Mouse (Mus musculus) liver, adult 2 months (tissue): Measurements from ENCODE around the gene Zzef1. TPM values are rescaled to one million over a fixed set of nuclear protein-coding genes. Genes with fewer than 3 reads are reported as not detected.
A peak's percentile ranks its signal among the peaks of the same experiment; 100 is the strongest.

Experiments used
- DNase-seq: peaks from one replicate; pipeline ENCODE4 v3.0.0-alpha.2; 2011; ENCODE audit warnings: low read depth, low spot score; ENCODE audit errors: extremely low read depth
- H3K27ac ChIP-seq: fragments of 200-500 bp; replicated peaks from 2 replicates; pipeline ENCODE4 v1.5.1; 2012; ENCODE audit warnings: low read depth, mild to moderate bottlenecking, control low read depth, inconsistent platforms, low read length; ENCODE audit not compliant: insufficient read depth
- H3K27me3 ChIP-seq: fragments of 200-500 bp; 2 replicates; pipeline ENCODE4 v1.6.1; 2012; ENCODE audit warnings: mild to moderate bottlenecking, moderate library complexity, low read length, inconsistent platforms; ENCODE audit not compliant: control insufficient read depth, insufficient read depth
- H3K36me3 ChIP-seq: fragments of 200-500 bp; 2 replicates; pipeline ENCODE4 v1.6.1; 2012; ENCODE audit warnings: low read length, inconsistent platforms; ENCODE audit not compliant: control insufficient read depth, insufficient read depth
- H3K4me1 ChIP-seq: fragments of 200-500 bp; 2 replicates; pipeline ENCODE4 v1.6.1; 2011; ENCODE audit warnings: low read length; ENCODE audit not compliant: control insufficient read depth, insufficient read depth
- H3K4me3 ChIP-seq: fragments of 200-500 bp; 2 replicates; pipeline ENCODE4 v1.5.1; 2011; ENCODE audit warnings: low read depth, mild to moderate bottlenecking, control low read depth, low read length, moderate library complexity; ENCODE audit not compliant: insufficient read depth
- H3K79me2 ChIP-seq: fragments of 200-500 bp; 2 replicates; pipeline ENCODE4 v1.6.1; 2012; ENCODE audit warnings: inconsistent platforms, mild to moderate bottlenecking, low read length, moderate library complexity; ENCODE audit not compliant: control insufficient read depth, insufficient read depth
- H3K9ac ChIP-seq: fragments of 200-500 bp; 2 replicates; pipeline ENCODE4 v1.6.1; 2012; ENCODE audit warnings: low read depth, mild to moderate bottlenecking, control low read depth, inconsistent platforms, low read length
- CTCF ChIP-seq: fragments of 200-500 bp; IDR thresholded peaks from 2 replicates; pipeline ENCODE4 v1.5.1; 2011; ENCODE audit warnings: low read depth, low read length, control low read depth
- POLR2A ChIP-seq: fragments of 200-500 bp; IDR thresholded peaks from 2 replicates; pipeline ENCODE4 v1.6.1; 2011; ENCODE audit warnings: low read length, control low read depth; ENCODE audit not compliant: insufficient read depth; ENCODE audit errors: extremely low read depth
- WGBS: fragments of 180-500 bp; shearing (Covaris S2); methylation state at CpG from one replicate; pipeline ENCODE4 v1.1.7; 2018; 5-methylcytosine and 5-hydroxymethylcytosine counted together
- polyA plus RNA-seq: library from polyadenylated mRNA; depleted of rRNA; stranded (reverse); fragments of >200 nt; gene quantifications from 2 replicates; pipeline ENCODE4 v1.2.3, GENCODE M21; 2012
- total RNA-seq: library from RNA; depleted of rRNA; stranded (reverse); fragments of >200 nt; gene quantifications from 2 replicates; pipeline ENCODE4 v1.2.3, GENCODE M21; 2014

The Zzef1 gene
- total and polyA plus RNA-seq, 2 experiments, result 13.6 to 14.1 TPM

- no peak overlapping the region for H3K27ac ChIP-seq
- WGBS, result 93% methylated on average over 4 of the region's 4 CpGs
These were observed 158.2 kb downstream of the Zzef1 start for GRCm38 (mm10) chr11:72954216-72954615.

GRCm38 (mm10) chr11:72955339-72955974, 159.4 kb downstream of the Zzef1 start:
- Histone ChIP-seq H3K27me3 (no peaks in the 10 kb centered on the region), H3K27ac (no peak overlapping the region), H3K79me2 (no peaks in the 10 kb centered on the region), H3K9ac (no peak overlapping the region), H3K36me3 (no peaks in the 10 kb centered on the region), H3K4me3 (no peak overlapping the region), H3K4me1 (peaks cover 3% of the 10 kb centered on the region)
- no peak for TF ChIP-seq CTCF
- TF ChIP-seq POLR2A, result no peak
- DNase-seq, result no peak
- 72% methylated on average over 5 of the region's 5 CpGs for WGBS

More at GRCm38 (mm10) chr11:72954216-72954615, 158.2 kb downstream of the Zzef1 start:
- H3K4me1 ChIP-seq, result peaks cover 3% of the 10 kb centered on the region
- DNase-seq, result no peak
- H3K79me2 ChIP-seq, result no peaks in the 10 kb centered on the region
- no peaks in the 10 kb centered on the region for H3K27me3 ChIP-seq
- H3K9ac ChIP-seq, result no peak overlapping the region
- no peak for TF ChIP-seq POLR2A
- no peak for TF ChIP-seq CTCF
- H3K36me3 ChIP-seq, result no peaks in the 10 kb centered on the region
- H3K4me3 ChIP-seq, result no peak overlapping the region

- TF ChIP-seq POLR2A, result no peak
- no peak overlapping the region for H3K4me3 ChIP-seq
- no peak overlapping the region for H3K9ac ChIP-seq
- H3K79me2 ChIP-seq, result no peaks in the 10 kb centered on the region
- peaks cover 11% of the 10 kb centered on the region for H3K27me3 ChIP-seq
- WGBS, result 78% methylated on average over 2 of the region's 2 CpGs
- no peak overlapping the region for H3K27ac ChIP-seq
- no peaks in the 10 kb centered on the region for H3K36me3 ChIP-seq
- DNase-seq, result no peak
- H3K4me1 ChIP-seq, result peaks cover 3% of the 10 kb centered on the region
These were observed 161.3 kb downstream of the Zzef1 start for GRCm38 (mm10) chr11:72957318-72957717.

GRCm38 (mm10) chr11:72959924-72960679, 164.1 kb downstream of the Zzef1 start:
- no peak for DNase-seq
- Histone ChIP-seq H3K9ac (no peak overlapping the region), H3K79me2 (no peaks in the 10 kb centered on the region), H3K27ac (no peak overlapping the region), H3K4me3 (no peak overlapping the region), H3K27me3 (peaks cover 11% of the 10 kb centered on the region), H3K4me1 (no peaks in the 10 kb centered on the region), H3K36me3 (no peaks in the 10 kb centered on the region)
- 34% methylated on average over 15 of the region's 15 CpGs for WGBS
- TF ChIP-seq CTCF (0 out of 2 replicates have a peak, but pooled peaks have one; percentile 2), POLR2A (no peak)

- peak overlapping the region; percentile 58; the same call in 1 of the 2 replicates for H3K4me3 ChIP-seq
- H3K9ac ChIP-seq, result no peak overlapping the region
- peaks cover 11% of the 10 kb centered on the region for H3K27me3 ChIP-seq
- no peak for DNase-seq
- no peaks in the 10 kb centered on the region for H3K36me3 ChIP-seq
- H3K27ac ChIP-seq, result no peak overlapping the region
- H3K79me2 ChIP-seq, result no peaks in the 10 kb centered on the region
- no peaks in the 10 kb centered on the region for H3K4me1 ChIP-seq
- TF ChIP-seq POLR2A (no peak), CTCF (no peak)
- 19% methylated on average over 15 of the region's 15 CpGs for WGBS
These were observed 164.7 kb downstream of the Zzef1 start for GRCm38 (mm10) chr11:72960723-72961071.
